Mouse (Mus musculus) liver, adult (tissue): ENCODE data around the gene Ccsap.

ENCODE experiments used
- GATA4 ChIP-seq: IDR thresholded peaks from 2 replicates; pipeline ENCODE4 v1.6.1; 2014; ENCODE audit warnings: mild to moderate bottlenecking, low read length; ENCODE audit not compliant: insufficient replicate concordance

Ccsap gene

GRCm38 (mm10) chr8:123827523-123827922 is 32.5 kb downstream of the Ccsap start:
- no peak for TF ChIP-seq GATA4

DNA sequence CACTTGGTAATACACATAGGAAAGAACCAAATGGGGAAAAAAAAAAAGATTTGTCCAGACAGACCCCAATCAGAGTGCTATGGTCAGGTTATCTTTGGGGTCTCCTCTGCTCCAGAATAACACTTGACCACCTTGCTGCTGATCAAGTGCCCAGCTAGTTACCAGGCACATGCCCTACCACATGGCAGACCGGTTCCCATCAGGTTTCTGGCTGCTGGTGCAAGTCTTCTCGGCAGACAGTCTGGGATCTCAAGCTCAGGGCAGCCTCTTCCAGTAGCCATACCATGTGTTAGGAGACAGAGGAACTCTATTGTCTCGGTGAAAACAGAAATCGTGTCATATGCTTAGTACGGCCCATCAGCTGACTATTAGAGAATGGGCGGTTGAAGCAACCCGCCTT is 33.3 kb downstream of the Ccsap start:
- no peak for TF ChIP-seq GATA4

DNA sequence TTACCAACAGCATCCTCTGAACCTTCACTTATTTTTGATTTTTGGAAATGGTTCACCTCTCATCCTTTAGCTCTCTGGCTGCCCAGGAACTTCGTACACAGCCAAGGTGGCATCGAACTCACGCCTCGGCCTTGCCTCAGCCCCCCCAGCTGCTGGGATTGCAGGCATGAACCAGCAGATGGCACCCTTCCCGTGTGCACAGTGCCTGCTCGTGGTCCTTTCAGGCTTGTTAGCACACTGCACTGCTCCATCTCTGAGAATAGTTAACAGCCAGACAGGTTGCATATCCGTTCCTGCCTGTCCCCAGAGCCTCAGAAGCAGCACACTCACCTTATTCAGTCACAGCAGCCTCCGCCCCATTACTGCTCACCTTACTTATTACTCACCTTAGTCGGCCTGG is 34.0 kb downstream of the Ccsap start:
- no peak for TF ChIP-seq GATA4

DNA sequence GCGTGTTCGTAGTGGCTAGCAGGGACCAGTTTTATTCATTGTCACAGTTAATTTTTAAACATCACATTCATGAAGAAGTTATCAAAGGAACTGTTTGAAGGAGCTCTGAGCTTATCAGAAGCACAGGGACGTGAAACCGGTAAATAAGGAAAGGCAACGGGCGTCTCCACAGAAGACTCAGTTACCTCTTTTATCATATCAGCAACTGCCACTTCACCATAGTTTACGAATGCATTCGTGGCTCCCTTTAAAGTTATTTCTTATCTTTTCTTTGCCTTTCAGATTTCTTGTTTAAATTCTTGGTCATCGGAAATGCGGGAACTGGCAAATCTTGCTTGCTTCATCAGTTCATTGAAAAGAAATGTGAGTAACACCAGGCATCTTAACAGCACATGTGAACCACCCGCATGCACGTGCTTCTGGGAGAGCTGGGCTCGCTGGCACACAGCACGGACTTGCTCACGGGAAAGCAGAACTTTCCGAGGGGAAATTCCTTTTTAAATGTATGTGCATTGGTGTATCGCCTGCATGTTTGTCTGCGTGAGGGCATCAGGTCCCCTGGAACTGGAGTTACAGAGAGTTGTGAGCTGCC is 36.4 kb downstream of the Ccsap start:
- no peak for TF ChIP-seq GATA4

GRCm38 (mm10) chr8:123823111-123823510 is 36.9 kb downstream of the Ccsap start:
- no peak for TF ChIP-seq GATA4

DNA sequence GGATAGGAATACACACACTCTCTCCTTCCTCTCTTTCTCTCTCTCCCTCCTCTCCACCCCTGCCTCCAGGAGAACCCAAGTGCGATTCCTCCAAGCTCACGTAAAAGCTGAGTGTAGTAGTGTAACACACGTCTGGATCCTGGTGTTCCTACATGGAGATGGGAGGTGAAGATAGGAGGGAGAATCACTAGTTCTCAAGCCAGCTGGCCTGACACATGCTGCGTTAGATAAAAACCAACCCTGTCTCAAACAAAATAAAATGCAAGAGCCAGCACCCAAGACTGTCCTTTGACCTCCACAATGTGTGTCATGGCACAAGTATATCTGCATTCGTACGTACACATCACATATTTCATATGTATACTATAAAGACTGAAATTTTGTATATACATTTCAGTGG is 39.2 kb downstream of the Ccsap start:
- TF ChIP-seq GATA4: no peak

GRCm38 (mm10) chr8:123819683-123820610 is 40.1 kb downstream of the Ccsap start:
- no peak for TF ChIP-seq GATA4

DNA sequence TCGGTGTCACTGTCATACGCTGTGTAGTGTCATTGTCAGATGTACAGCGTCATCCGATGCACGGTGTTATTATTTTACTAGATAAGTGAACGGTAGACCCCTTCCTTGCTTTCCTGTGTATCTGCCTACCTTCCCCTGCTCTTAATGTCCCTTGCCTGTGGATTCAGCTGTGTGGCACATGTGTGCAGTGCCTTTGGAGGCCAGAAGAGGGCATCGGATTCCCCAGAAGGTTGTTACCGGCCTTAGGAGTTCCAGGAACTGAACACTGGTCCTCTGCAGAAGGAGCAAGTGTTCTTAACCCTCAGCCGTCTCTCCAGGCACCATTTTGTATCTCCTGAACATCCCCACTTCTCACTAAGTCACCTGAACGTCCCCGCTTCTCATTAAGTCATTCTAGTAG is 42.3 kb downstream of the Ccsap start:
- no peak for TF ChIP-seq GATA4

DNA sequence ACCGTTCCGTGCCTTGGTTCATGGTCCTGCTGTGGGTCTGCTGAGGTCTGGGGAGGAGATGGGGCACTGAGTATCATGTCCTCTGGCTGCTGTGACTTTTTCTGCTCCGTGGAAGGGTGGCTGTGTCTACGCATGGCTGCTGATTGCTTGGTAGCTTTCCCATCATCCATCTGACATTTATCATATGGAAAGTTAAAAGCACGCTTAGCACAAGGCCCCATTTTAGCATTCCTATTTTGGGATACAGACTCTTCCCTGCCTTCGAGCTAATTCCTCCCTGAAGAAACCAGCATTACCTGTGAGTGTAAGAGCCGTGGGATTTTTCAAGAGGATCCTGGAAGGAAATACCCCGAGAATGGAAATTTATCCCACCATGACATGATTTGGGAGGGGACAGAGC is 43.1 kb downstream of the Ccsap start:
- TF ChIP-seq GATA4: no peak

GRCm38 (mm10) chr8:123815325-123815724 is 44.7 kb downstream of the Ccsap start:
- no peak for TF ChIP-seq GATA4

- TF ChIP-seq GATA4: no peak
Measured at GRCm38 (mm10) chr8:123813892-123814266, 46.1 kb downstream of the Ccsap start.

DNA sequence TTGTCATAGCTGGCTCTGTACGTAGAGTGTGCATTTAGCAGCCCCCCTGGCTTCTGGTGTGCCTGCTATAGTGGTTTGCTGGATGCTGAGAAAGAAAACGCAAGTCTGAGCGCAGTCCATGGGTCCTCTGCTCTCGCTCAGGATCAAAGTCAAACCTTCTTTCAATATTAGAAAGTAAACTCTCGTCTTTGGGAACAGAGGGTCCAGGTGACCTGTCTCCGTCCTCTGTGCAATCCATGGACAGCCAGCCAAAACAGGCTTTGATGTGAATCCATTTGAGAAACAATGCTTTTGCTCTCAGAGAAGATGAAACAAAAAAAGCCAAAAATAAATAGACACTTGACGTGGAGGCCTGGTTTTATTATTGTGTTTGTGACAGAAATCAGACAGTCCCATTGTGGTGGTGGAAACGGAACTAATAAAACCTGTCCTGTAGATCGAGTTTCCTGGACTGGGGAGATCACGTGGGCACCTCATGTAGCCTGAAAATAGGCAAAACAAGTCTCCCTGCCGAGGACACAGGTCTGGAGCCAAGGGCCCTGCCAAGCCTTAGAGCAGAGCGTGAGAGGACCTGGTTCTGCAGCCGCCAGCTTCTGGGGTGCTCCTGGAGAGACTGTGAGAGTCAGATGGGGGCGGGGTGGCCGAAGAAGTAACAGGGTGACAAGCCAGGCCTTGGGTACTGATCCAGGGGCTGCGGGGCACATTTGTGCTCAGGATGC is 46.7 kb downstream of the Ccsap start:
- TF ChIP-seq GATA4: no peak

DNA sequence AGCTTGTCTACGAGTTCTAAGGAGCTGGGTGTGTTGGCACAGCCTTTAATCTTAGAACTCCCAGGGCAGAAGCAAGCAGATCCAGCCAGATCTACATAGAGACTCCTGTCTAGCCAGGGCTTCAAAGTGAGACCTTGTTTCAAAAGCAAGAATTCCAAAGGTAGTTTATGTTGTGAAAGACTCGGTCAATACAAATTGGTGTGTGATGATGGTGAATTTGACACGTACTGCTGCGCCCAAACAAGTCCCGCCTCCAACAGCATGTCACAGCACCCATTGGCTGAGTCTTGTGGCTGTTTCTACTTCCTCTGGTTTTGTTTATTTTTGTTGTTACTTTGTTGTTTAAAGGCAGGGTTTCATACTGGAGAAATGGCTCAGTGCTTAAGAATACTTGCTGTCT is 47.8 kb downstream of the Ccsap start:
- TF ChIP-seq GATA4: no peak

GRCm38 (mm10) chr8:123808671-123809070 is 51.3 kb downstream of the Ccsap start:
- TF ChIP-seq GATA4: no peak

GRCm38 (mm10) chr8:123807852-123808573 is 52.0 kb downstream of the Ccsap start:
- no peak for TF ChIP-seq GATA4

DNA sequence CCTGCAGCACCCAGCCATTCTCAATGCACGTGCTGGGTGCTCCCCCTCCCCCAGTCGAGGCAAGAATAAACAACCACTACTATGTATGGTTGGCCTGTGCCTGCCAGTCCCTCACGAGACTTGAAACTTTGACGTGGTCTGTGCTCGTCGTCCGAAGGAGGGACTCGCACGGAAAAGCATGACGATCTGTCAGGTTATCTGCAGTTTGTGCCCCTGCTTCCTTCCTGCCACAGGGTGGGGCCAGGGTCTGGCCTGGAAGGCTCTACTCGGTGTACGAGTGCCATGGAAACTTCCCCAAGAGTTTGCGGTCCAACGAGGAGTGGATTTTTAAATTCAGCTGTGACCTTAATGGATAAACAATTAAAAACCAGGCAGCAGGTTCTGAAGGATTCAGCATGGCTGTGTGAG is 53.0 kb downstream of the Ccsap start:
- TF ChIP-seq GATA4: no peak

- no peak for TF ChIP-seq GATA4
Measured at GRCm38 (mm10) chr8:123806374-123806935, 53.6 kb downstream of the Ccsap start.
